Mouse (Mus musculus): ENCODE measurements around the gene Npff. TPM values are rescaled to one million over a fixed set of nuclear protein-coding genes. Genes with fewer than 3 reads are reported as not detected.

The Npff gene
- total and polyA plus RNA-seq, 3 experiments, result 0.76 to 2.7 (median 1.1) TPM

DNA sequence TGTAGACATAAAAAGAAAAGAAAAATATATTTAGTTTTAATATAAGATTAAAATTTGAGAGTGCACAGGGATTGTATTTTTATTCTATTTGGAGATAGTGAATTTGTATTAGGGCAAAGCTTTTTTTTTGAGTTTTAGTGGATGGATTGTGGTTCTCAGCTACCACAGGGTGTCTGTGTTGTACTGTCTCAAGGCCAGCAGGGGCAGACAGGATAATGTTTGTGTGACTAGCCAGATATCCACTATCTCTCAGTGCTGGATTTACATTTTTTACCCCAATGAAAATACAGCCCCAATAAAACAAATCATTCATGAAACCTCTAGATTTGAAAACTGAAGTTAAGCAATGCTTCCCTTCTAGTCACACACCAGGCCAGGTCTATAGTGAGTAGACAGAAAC, 32.8 kb upstream of the Npff start:
- peaks cover 23 to 73% of the 10 kb centered on the region in 2 experiments for H3K36me3 ChIP-seq (replicated peaks in 1 of 2; ENCODE audit: control insufficient read depth in 1 of 2, insufficient read depth in 1 of 2, low read length in 1 of 2)
- no peak for DNase-seq (ENCODE audit: extremely low read depth)
- dilution Hi-C loops (cut with MboI; ENCODE audit: extremely low pct_ligation_motif_present, extremely low pct_unique_long_range_greater_than_20kb, low sequenced_read_pairs), result no loop called here

DNA sequence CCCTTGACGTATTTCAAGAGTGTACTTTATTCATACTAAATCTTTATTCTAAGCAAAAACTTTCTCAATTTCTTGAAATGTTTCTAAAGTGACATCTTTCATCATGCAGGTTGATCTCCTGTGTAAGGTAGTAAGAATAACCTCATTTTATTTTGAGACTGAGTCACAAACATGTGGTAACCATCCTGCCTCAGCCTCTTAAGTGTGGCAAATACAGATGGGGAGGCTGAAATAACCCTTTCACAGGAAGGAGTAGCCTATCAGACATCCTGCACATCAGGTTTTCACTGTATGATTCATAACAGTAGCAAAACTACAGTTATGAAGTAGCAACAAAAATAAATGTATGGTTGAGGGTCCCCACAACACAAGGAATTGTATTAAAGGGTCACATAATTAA, 30.8 kb upstream of the Npff start:
- dilution Hi-C loops (cut with MboI; ENCODE audit: extremely low pct_ligation_motif_present, extremely low pct_unique_long_range_greater_than_20kb, low sequenced_read_pairs) (no loop called here), in situ Hi-C loops (cut with MboI; ENCODE audit: low pct_ligation_motif_present, low pct_unique_long_range_greater_than_20kb, low sequenced_read_pairs) (no loop called here)
- no peak overlapping the region for H3K27ac ChIP-seq (ENCODE audit: insufficient read depth, low read depth)
- H3K4me3 ChIP-seq (replicated peaks in 1 of 3; ENCODE audit: low read depth in 2 of 3, low read length in 2 of 3, poor library complexity in 1 of 3), result no peak overlapping the region
- H3K27me3 ChIP-seq (replicated peaks), result no peaks in the 10 kb centered on the region
- no peak overlapping the region for H3K4me2 ChIP-seq (ENCODE audit: insufficient read depth, low read depth, poor library complexity, severe bottlenecking)
- H3K9ac ChIP-seq (ENCODE audit: insufficient read depth, low read depth), result no peak overlapping the region
- no peak for TF ChIP-seq HCFC1 (IDR thresholded peaks at IDR 0.05; ENCODE audit: low read depth, low read length)
- no peak for TF ChIP-seq PAX5 (IDR thresholded peaks at IDR 0.05; ENCODE audit: low read length)
- TF ChIP-seq CTCF (conservative IDR thresholded peaks at IDR 0.05 in 1 of 2, IDR thresholded peaks at IDR 0.05 in 1 of 2; ENCODE audit: low read depth in 2 of 2, low read length in 2 of 2), result no peak
- TF ChIP-seq UBTF (IDR thresholded peaks at IDR 0.05; ENCODE audit: low read depth, low read length), result no peak
- TF ChIP-seq POLR2A (IDR thresholded peaks at IDR 0.05; ENCODE audit: low read depth, low read length), result no peak
- no peak for TF ChIP-seq MAZ (IDR thresholded peaks at IDR 0.05; ENCODE audit: low read depth, low read length)
- no peak for TF ChIP-seq ZC3H11A (IDR thresholded peaks at IDR 0.05; ENCODE audit: low read depth, low read length)
- no peak for TF ChIP-seq MAFK (IDR thresholded peaks at IDR 0.05; ENCODE audit: insufficient replicate concordance, low read length)
- TF ChIP-seq POLR2AphosphoS2 (IDR thresholded peaks at IDR 0.05; ENCODE audit: low read depth, low read length), result no peak
- no peak for TF ChIP-seq EP300 (IDR thresholded peaks at IDR 0.05; ENCODE audit: low read length)
- TF ChIP-seq BHLHE40 (IDR thresholded peaks at IDR 0.05; ENCODE audit: low read depth, low read length), result no peak
- TF ChIP-seq ZNF384 (IDR thresholded peaks at IDR 0.05; ENCODE audit: low read depth, low read length), result no peak
- TF ChIP-seq JUND (conservative IDR thresholded peaks at IDR 0.05; ENCODE audit: low read depth, low read length), result no peak
- H3K9me3 ChIP-seq (replicated peaks; ENCODE audit: low read length), result no peaks in the 10 kb centered on the region
- H3K36me3 ChIP-seq (replicated peaks in 1 of 2; ENCODE audit: control insufficient read depth in 1 of 2, insufficient read depth in 1 of 2, low read length in 1 of 2), result peaks cover 26 to 79% of the 10 kb centered on the region in 2 experiments
- H3K79me2 ChIP-seq (replicated peaks; ENCODE audit: control insufficient read depth, extremely low read depth, insufficient read depth, poor library complexity, severe bottlenecking), result no peaks in the 10 kb centered on the region
- H3K4me1 ChIP-seq (ENCODE audit: control insufficient read depth in 1 of 2, insufficient read depth in 2 of 2), result no peaks in the 10 kb centered on the region
- no peak for DNase-seq (ENCODE audit: extremely low read depth)

More for the DNA sequence above, 32.8 kb upstream of the Npff start:
- in situ Hi-C loops (cut with MboI; ENCODE audit: low pct_ligation_motif_present, low pct_unique_long_range_greater_than_20kb, low sequenced_read_pairs), result no loop called here
- no peak overlapping the region for H3K27ac ChIP-seq (ENCODE audit: insufficient read depth, low read depth)
- H3K4me2 ChIP-seq (ENCODE audit: insufficient read depth, low read depth, poor library complexity, severe bottlenecking), result no peak overlapping the region
- no peak overlapping the region for H3K9ac ChIP-seq (ENCODE audit: insufficient read depth, low read depth)
- no peak overlapping the region for H3K4me3 ChIP-seq (replicated peaks in 1 of 3; ENCODE audit: low read depth in 2 of 3, low read length in 2 of 3, poor library complexity in 1 of 3)
- H3K27me3 ChIP-seq (replicated peaks), result no peaks in the 10 kb centered on the region
- no peaks in the 10 kb centered on the region for H3K9me3 ChIP-seq (replicated peaks; ENCODE audit: low read length)
- no peak for TF ChIP-seq MEF2A (IDR thresholded peaks at IDR 0.05; ENCODE audit: borderline replicate concordance, low read depth, low read length)
- TF ChIP-seq CTCF (conservative IDR thresholded peaks at IDR 0.05 in 1 of 2, IDR thresholded peaks at IDR 0.05 in 1 of 2; ENCODE audit: low read depth in 2 of 2, low read length in 2 of 2), result peak in 1 of 2 experiments; percentile 31; a peak in 1 of 4 replicates
- TF ChIP-seq RAD21 (IDR thresholded peaks at IDR 0.05; ENCODE audit: low read depth, low read length), result peak; percentile 15
- TF ChIP-seq JUN (IDR thresholded peaks at IDR 0.05; ENCODE audit: insufficient read depth, low read depth, low read length), result no peak
- TF ChIP-seq MYC (IDR thresholded peaks at IDR 0.05; ENCODE audit: low read depth, low read length), result no peak
- TF ChIP-seq EP300 (IDR thresholded peaks at IDR 0.05; ENCODE audit: low read length), result no peak
- TF ChIP-seq MAX (IDR thresholded peaks at IDR 0.05; ENCODE audit: low read length), result no peak
- no peak for TF ChIP-seq HCFC1 (IDR thresholded peaks at IDR 0.05; ENCODE audit: low read depth, low read length)
- H3K4me1 ChIP-seq (ENCODE audit: control insufficient read depth in 1 of 2, insufficient read depth in 2 of 2), result no peaks in the 10 kb centered on the region
- H3K79me2 ChIP-seq (replicated peaks; ENCODE audit: control insufficient read depth, extremely low read depth, insufficient read depth, poor library complexity, severe bottlenecking), result no peaks in the 10 kb centered on the region
